Mouse (Mus musculus) embryo, embryonic 11.5 days (tissue): Measurements from ENCODE around the gene Dlx5.

ENCODE experiments used
- DNase-seq: peaks from one replicate; pipeline ENCODE4 v3.0.0-alpha.2; 2012; ENCODE audit warnings: low read depth, low spot score

Gene Dlx5

GRCm38 (mm10) chr6:6881638-6882190 lies at the start of gene Dlx5:
Dlx5 (minus strand) TSS chr6:6882085.
- DNase-seq: no peak

DNA sequence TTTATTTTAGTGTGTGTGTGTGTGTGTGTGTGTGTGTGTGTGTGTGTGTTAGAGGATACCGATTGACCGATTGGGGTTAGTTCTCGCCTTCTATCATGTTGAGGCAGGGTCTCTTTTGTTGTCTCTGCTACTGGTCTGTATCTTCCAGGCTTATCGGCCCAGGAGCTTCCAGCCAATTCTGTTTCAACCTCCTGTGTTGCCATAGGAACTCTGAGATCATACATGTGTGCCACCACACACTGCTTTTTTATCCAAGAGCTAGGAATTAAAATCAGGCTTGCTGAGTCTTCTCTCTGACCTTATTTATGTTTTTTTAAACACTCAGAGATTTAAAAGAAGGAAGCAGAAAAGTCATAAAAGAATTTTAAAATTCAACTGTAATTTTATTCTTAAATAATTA lies 49.6 kb upstream of the Dlx5 start:
- DNase-seq: no peak

GRCm38 (mm10) chr6:6930831-6931230 lies 48.9 kb upstream of the Dlx5 start:
- DNase-seq: no peak

- no peak for DNase-seq
Observed at GRCm38 (mm10) chr6:6925264-6925663, 43.4 kb upstream of the Dlx5 start.

DNA sequence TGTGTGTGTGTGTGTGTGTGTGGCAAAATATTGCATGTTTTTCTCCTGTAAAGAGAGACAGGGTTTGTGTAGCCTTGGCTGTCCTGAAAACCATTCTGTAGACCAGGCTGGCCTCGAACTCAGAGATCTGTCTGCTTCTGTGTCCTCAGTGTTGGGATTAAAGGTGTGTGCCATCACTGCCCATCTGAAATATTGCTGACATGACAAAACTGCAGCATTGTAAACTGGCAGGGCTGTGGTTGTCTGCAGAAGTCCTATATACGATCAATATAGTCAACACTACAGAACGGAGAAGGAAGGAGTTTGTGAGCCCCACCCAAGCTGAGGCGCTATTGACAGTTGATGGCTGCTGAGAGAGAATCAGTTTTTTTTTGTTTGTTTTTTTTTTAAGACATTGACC lies 35.4 kb upstream of the Dlx5 start:
- DNase-seq: no peak

- DNase-seq: no peak
Observed at GRCm38 (mm10) chr6:6915526-6915915, 33.6 kb upstream of the Dlx5 start.

- DNase-seq: peak; percentile 59
Observed at GRCm38 (mm10) chr6:6914849-6915525, 33.1 kb upstream of the Dlx5 start.

DNA sequence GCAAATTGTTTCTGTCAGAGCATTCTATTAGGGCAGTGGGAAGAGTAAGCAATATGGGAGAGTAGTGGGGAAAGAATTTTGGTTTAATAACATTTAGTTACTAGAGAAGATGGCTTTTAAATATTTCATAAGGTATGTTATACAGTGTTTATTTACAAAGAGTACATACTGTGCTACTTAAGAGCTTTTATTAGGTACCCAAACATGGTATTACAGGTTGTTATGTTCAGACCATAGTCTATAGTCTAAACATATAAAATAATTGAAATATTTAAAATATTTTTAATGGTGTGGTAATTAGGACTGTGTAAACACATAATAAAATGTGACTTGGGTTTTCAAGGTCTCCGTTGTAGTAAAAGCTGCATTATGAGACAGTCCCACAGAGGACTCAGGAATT lies 32.4 kb upstream of the Dlx5 start:
- no peak for DNase-seq

DNA sequence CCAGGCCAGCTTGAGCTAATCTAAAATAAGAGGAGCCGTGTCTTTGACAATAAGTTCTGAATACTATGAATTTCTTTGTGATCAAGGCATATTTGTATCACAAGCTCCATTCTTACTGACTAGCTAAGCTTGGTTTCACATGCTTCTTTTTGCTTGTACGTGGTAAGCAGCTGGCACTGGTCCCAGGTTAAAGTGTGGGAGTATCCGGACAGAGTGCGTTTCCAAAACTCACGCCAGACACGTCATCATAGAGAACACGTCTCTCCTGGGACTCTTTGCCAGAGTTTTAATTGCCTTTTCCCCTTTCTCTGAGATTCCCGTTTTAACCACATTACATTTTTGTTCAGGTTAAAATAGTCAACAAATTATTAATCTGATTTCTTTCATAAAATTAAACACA lies 27.7 kb upstream of the Dlx5 start:
- DNase-seq: no peak

GRCm38 (mm10) chr6:6890047-6890446 lies 8.2 kb upstream of the Dlx5 start:
- no peak for DNase-seq

DNA sequence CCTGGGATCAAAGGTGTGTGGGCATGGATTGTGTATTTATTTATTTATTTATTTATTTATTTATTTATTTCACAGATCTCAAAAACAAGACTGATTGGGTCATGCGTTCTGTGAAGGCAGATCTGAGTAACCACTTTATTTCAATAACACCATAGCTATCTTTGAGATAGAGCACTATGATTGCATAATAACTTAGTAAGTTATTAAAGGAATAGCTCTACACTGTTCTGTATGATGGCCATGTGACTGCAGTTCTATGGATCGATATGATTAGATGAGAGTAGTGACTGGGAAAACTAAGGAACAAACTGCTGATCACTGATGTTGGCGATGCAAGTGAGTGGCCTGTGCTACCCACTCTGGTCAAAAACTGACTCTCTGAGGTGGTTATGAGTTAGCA lies 4.3 kb upstream of the Dlx5 start:
- DNase-seq: no peak

DNA sequence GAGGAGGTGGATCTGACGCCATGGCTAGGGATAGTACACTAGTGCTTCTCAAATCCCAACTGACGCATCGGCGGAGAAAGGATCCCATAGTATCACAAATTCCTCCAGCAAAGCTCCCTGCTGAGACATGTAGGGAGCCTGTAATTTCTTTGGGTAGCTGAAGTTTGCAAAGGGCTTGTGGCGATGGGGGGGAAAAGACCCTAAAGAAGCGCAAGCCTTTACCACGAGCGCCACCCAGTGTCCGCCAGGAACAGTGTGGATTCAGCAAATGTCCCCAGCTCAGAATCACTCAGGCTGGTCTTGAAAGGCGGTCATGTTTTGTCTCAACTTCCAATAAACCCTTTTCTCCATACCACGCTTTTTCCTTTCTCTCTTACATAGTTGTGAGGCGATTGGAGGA lies 3.0 kb upstream of the Dlx5 start:
- no peak for DNase-seq

DNA sequence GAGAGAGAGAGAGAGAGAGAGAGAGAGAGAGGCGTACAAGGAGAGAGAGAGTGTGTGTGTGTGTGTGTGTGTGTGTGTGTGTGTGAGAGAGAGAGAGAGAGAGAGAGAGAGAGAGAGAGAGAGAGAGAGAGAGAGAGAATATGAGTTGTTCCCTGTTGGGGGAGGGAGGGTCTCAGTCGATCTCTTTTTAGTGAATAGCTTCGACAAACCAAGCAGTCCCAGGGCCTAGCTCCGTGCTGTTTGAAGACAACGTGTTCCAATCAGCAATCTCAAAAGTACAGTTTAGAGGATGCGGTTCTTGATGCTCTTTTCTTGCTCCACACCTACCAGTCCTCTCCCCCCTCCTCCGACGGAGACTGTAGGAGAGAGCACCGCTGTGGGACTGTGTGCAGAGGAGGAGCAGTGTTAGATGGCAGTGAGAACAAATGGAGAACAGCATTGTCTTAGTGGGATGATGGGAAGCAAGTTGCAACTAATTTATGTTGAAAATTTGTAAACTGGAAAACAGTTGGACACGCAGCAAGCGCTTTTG lies 447 bp upstream of the Dlx5 start:
- DNase-seq: no peak

- DNase-seq: no peak
Observed at GRCm38 (mm10) chr6:6881115-6881637, 709 bp downstream of the Dlx5 start.

GRCm38 (mm10) chr6:6880361-6881114 lies 1.3 kb downstream of the Dlx5 start:
- DNase-seq: no peak

GRCm38 (mm10) chr6:6879371-6880325 lies 2.2 kb downstream of the Dlx5 start:
- DNase-seq: no peak

GRCm38 (mm10) chr6:6878841-6879291 lies 3.0 kb downstream of the Dlx5 start:
- DNase-seq: no peak

DNA sequence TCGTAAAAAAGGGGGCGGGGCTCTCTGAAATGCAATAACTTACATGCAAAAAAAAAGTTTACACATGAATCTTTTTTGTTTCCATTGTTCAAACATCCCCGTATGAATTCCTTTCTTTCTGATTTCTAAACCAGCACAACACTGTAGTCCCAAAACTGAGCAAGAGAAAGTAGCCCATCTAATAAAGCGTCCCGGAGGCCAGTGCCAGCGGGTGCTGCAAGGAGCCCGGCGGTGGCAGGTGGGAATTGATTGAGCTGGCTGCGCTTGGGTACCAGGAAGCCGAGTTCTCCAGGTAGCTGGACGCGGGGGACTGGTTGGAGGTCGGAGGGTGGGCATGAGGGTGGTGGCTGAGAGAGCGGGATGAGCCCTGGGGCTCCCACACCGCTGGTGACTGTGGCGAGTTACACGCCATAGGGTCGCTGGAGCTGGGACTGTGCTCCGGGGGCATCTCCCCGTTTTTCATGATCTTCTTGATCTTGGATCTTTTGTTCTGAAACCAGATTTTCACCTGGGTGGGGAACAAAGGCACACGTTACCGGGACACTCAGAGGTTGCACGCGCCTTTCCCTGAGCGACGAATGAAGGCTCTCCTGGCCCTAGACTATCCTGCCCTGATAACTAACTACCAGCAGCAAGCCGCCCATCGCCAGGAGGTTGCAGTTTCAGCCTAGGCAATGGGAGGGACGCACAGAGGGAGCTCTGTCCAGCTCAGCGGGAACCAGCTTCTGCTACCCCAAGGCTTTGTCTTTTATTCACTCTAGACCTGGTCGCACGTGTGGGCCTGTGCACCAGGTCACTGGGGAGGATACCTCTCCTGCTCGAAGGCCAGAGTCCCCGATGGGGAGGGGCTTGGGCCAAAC lies 3.7 kb downstream of the Dlx5 start:
- DNase-seq: no peak

- DNase-seq: no peak
Observed at GRCm38 (mm10) chr6:6877346-6877910, 4.5 kb downstream of the Dlx5 start.

GRCm38 (mm10) chr6:6876731-6877130 lies 5.2 kb downstream of the Dlx5 start:
- no peak for DNase-seq
